Mouse (Mus musculus): ENCODE measurements around the gene Ptms. TPM values are rescaled to one million over a fixed set of nuclear protein-coding genes. Genes with fewer than 3 reads are reported as not detected.

Ptms gene
- polyA plus RNA-seq, 1 experiment from 2014 or later, result 823 TPM

GRCm38 (mm10) chr6:124925173-124925793 is 5.4 kb upstream of the Ptms start:
- 38% methylated on average over 12 of the region's 12 CpGs for WGBS
- Histone ChIP-seq H3K4me1 (peaks cover 15% of the 10 kb centered on the region), H3K27ac (replicated peaks) (no peak overlapping the region), H3K9ac (replicated peaks) (no peak overlapping the region), H3K27me3 (no peaks in the 10 kb centered on the region), H3K36me3 (no peaks in the 10 kb centered on the region), H3K9me3 (no peaks in the 10 kb centered on the region), H3K4me2 (replicated peaks) (no peak overlapping the region), H3K4me3 (no peak overlapping the region)
- no peak for ATAC-seq (replicated peaks)

GRCm38 (mm10) chr6:124921539-124921938 is 1.6 kb upstream of the Ptms start:
- Histone ChIP-seq H3K9me3 (no peaks in the 10 kb centered on the region), H3K27me3 (no peaks in the 10 kb centered on the region), H3K4me3 (no peak overlapping the region), H3K36me3 (no peaks in the 10 kb centered on the region), H3K9ac (replicated peaks) (no peak overlapping the region), H3K27ac (replicated peaks) (peak overlapping the region; percentile 100), H3K4me1 (peaks cover 29% of the 10 kb centered on the region), H3K4me2 (replicated peaks) (no peak overlapping the region)
- ATAC-seq (replicated peaks), result no peak
- WGBS, result 62% methylated on average over 4 of the region's 4 CpGs

- no peaks in the 10 kb centered on the region for H3K36me3 ChIP-seq
- H3K4me2 ChIP-seq (replicated peaks), result peak overlapping the region; percentile 97
- 28% methylated on average over 9 of the region's 9 CpGs for WGBS
- no peaks in the 10 kb centered on the region for H3K9me3 ChIP-seq
- H3K4me3 ChIP-seq, result peak overlapping the region; percentile 94
- no peak for ATAC-seq (replicated peaks)
- H3K27me3 ChIP-seq, result no peaks in the 10 kb centered on the region
- H3K27ac ChIP-seq (replicated peaks), result peak overlapping the region; percentile 100
- H3K9ac ChIP-seq (replicated peaks), result peak overlapping the region; percentile 34
- peaks cover 32% of the 10 kb centered on the region for H3K4me1 ChIP-seq
Observed at GRCm38 (mm10) chr6:124920318-124921085, 599 bp upstream of the Ptms start.

- ATAC-seq (replicated peaks), result no peak
- peak overlapping the region; percentile 97 for H3K4me2 ChIP-seq (replicated peaks)
- peak overlapping the region; percentile 94 for H3K4me3 ChIP-seq
- peaks cover 9% of the 10 kb centered on the region for H3K36me3 ChIP-seq
- peak overlapping the region; percentile 100 for H3K27ac ChIP-seq (replicated peaks)
- H3K4me1 ChIP-seq, result peaks cover 46% of the 10 kb centered on the region
- H3K9ac ChIP-seq (replicated peaks), result peak overlapping the region; percentile 100
- H3K9me3 ChIP-seq, result no peaks in the 10 kb centered on the region
- WGBS, result 15% methylated on average over 13 of the region's 14 CpGs
- H3K27me3 ChIP-seq, result no peaks in the 10 kb centered on the region
Observed at GRCm38 (mm10) chr6:124918890-124919627, 844 bp downstream of the Ptms start.

- WGBS, result 7% methylated on average over 7 of the region's 7 CpGs
Observed at GRCm38 (mm10) chr6:124918331-124918690, 1.6 kb downstream of the Ptms start.

GRCm38 (mm10) chr6:124917518-124918330 is 2.2 kb downstream of the Ptms start:
- Histone ChIP-seq H3K9ac (replicated peaks) (peak overlapping the region; percentile 100), H3K4me3 (peak overlapping the region; percentile 94), H3K4me2 (replicated peaks) (peak overlapping the region; percentile 97), H3K4me1 (peaks cover 51% of the 10 kb centered on the region), H3K27ac (replicated peaks) (peak overlapping the region; percentile 100), H3K27me3 (no peaks in the 10 kb centered on the region), H3K9me3 (no peaks in the 10 kb centered on the region), H3K36me3 (peaks cover 23% of the 10 kb centered on the region)
- whole genome bisulfite sequencing, result under 1% methylated on average over 73 of the region's 89 CpGs
- ATAC-seq (replicated peaks), result peak; percentile 66

More at GRCm38 (mm10) chr6:124918331-124918690, 1.6 kb downstream of the Ptms start:
- H3K9me3 ChIP-seq, result no peaks in the 10 kb centered on the region
- no peaks in the 10 kb centered on the region for H3K27me3 ChIP-seq
- no peak for ATAC-seq (replicated peaks)
- H3K4me1 ChIP-seq, result peaks cover 51% of the 10 kb centered on the region
- H3K4me2 ChIP-seq (replicated peaks), result peak overlapping the region; percentile 97
- peak overlapping the region; percentile 94 for H3K4me3 ChIP-seq
- H3K27ac ChIP-seq (replicated peaks), result peak overlapping the region; percentile 100
- H3K36me3 ChIP-seq, result peaks cover 17% of the 10 kb centered on the region
- H3K9ac ChIP-seq (replicated peaks), result peak overlapping the region; percentile 100

- under 1% methylated on average over 63 of the region's 67 CpGs for WGBS
- Histone ChIP-seq H3K27me3 (no peaks in the 10 kb centered on the region), H3K36me3 (peaks cover 27% of the 10 kb centered on the region), H3K4me1 (peaks cover 51% of the 10 kb centered on the region), H3K27ac (replicated peaks) (peak overlapping the region; percentile 100), H3K9me3 (no peaks in the 10 kb centered on the region), H3K4me2 (replicated peaks) (peak overlapping the region; percentile 97), H3K4me3 (peak overlapping the region; percentile 94), H3K9ac (replicated peaks) (peak overlapping the region; percentile 100)
- ATAC-seq (replicated peaks), result peak; percentile 66
Observed at GRCm38 (mm10) chr6:124916695-124917517, 3.0 kb downstream of the Ptms start.

- H3K36me3 ChIP-seq, result peaks cover 27% of the 10 kb centered on the region
- no peak for ATAC-seq (replicated peaks)
- under 1% methylated on average over 12 of the region's 12 CpGs for WGBS
- peak overlapping the region; percentile 100 for H3K9ac ChIP-seq (replicated peaks)
- peak overlapping the region; percentile 94 for H3K4me3 ChIP-seq
- no peaks in the 10 kb centered on the region for H3K27me3 ChIP-seq
- H3K9me3 ChIP-seq, result no peaks in the 10 kb centered on the region
- H3K4me1 ChIP-seq, result peaks cover 51% of the 10 kb centered on the region
- peak overlapping the region; percentile 97 for H3K4me2 ChIP-seq (replicated peaks)
- peak overlapping the region; percentile 100 for H3K27ac ChIP-seq (replicated peaks)
Observed at GRCm38 (mm10) chr6:124915942-124916694, 3.8 kb downstream of the Ptms start.

- H3K9ac ChIP-seq (replicated peaks), result peak overlapping the region; percentile 100
- 5% methylated on average over 22 of the region's 22 CpGs for WGBS
- H3K27me3 ChIP-seq, result no peaks in the 10 kb centered on the region
- peak overlapping the region; percentile 97 for H3K4me2 ChIP-seq (replicated peaks)
- no peaks in the 10 kb centered on the region for H3K9me3 ChIP-seq
- no peak for ATAC-seq (replicated peaks)
- H3K27ac ChIP-seq (replicated peaks), result peak overlapping the region; percentile 100
- H3K36me3 ChIP-seq, result peaks cover 27% of the 10 kb centered on the region
- H3K4me3 ChIP-seq, result peak overlapping the region; percentile 94
- peaks cover 44% of the 10 kb centered on the region for H3K4me1 ChIP-seq
Observed at GRCm38 (mm10) chr6:124915160-124915941, 4.6 kb downstream of the Ptms start.

- Histone ChIP-seq H3K9me3 (no peaks in the 10 kb centered on the region), H3K4me1 (peaks cover 47% of the 10 kb centered on the region), H3K27me3 (no peaks in the 10 kb centered on the region), H3K36me3 (peaks cover 27% of the 10 kb centered on the region), H3K27ac (replicated peaks) (peak overlapping the region; percentile 100), H3K4me2 (replicated peaks) (peak overlapping the region; percentile 97), H3K4me3 (peak overlapping the region; percentile 94), H3K9ac (replicated peaks) (peak overlapping the region; percentile 100)
- 83% methylated on average over 7 of the region's 7 CpGs for WGBS
- no peak for ATAC-seq (replicated peaks)
Observed at GRCm38 (mm10) chr6:124914511-124914910, 5.4 kb downstream of the Ptms start.
